Mouse (Mus musculus) Patski (cell line): Measurements from ENCODE around the gene Med29. TPM values are rescaled to one million over a fixed set of nuclear protein-coding genes. Genes with fewer than 3 reads are reported as not detected.

ENCODE experiments used
- ATAC-seq: fragments of 100-300 bp; one replicate; pipeline ENCODE4 v1.8.0; 2021
- CTCF ChIA-PET: fragments of 350-600 bp; sonication (Branson Sonifier 250); formaldehyde crosslinking; loops from one replicate; lab custom pipeline; 2022; ENCODE audit warnings: inconsistent platforms; lab: Charles Lee
- POLR2A ChIA-PET: fragments of 350-600 bp; sonication (Branson Sonifier 250); formaldehyde crosslinking; loops from one replicate; lab custom pipeline; 2022; ENCODE audit warnings: antibody characterized with exemption, inconsistent platforms; lab: Charles Lee
- DNase-seq: peaks from one replicate; pipeline ENCODE4 v3.0.0-alpha.2; 2011; ENCODE audit warnings: low read depth, low spot score
- H3K27me3 ChIP-seq: fragments of 371-371 bp; one replicate; pipeline ENCODE4 v1.5.1; 2021
- CTCF ChIP-seq: fragments of 100-300 bp; IDR thresholded peaks from one replicate; pipeline ENCODE4 v1.5.1; 2021
- in situ Hi-C: fragments of 300-500 bp; cut with MboI; formaldehyde crosslinking; loops from 3 replicates; pipeline ENCODE4 v1.11.1; 2018; ENCODE audit warnings: low pct_unique_long_range_greater_than_20kb, mixed read lengths
- polyA plus RNA-seq: library from polyadenylated mRNA; unstranded; gene quantifications from one replicate; pipeline ENCODE4 v1.2.3, GENCODE M21; 2021

Gene Med29
- polyA plus RNA-seq, 1 experiment from 2014 or later: 32.4 TPM

- H3K27me3 ChIP-seq: no peaks in the 10 kb centered on the region
- no peak for TF ChIP-seq CTCF
- DNase-seq: no peak
- in situ Hi-C loops: no loop called here
- ChIA-PET POLR2A (no interaction called here), CTCF (interaction anchor here (1.3 kb wide), 1 partner anchor 11 kb away, joined by 3 read pairs; no protein-coding TSS in a partner anchor)
- no peak for ATAC-seq
Observed at GRCm38 (mm10) chr7:28360291-28360690, 32.2 kb downstream of the Med29 start.

- POLR2A ChIA-PET: interaction anchor here (0.8 kb wide), 1 partner anchor 16 kb away, joined by 4 read pairs; no protein-coding TSS in a partner anchor
- CTCF ChIA-PET: interaction anchor here (1.2 to 1.3 kb wide), 2 partner anchors 12 to 13 kb away, joined by 3 read pairs; no protein-coding TSS in a partner anchor
- no peaks in the 10 kb centered on the region for H3K27me3 ChIP-seq
- ATAC-seq (no peak), DNase-seq (no peak)
- in situ Hi-C loops: no loop called here
- TF ChIP-seq CTCF: no peak
Observed at GRCm38 (mm10) chr7:28359854-28360253, 32.7 kb downstream of the Med29 start.

DNA sequence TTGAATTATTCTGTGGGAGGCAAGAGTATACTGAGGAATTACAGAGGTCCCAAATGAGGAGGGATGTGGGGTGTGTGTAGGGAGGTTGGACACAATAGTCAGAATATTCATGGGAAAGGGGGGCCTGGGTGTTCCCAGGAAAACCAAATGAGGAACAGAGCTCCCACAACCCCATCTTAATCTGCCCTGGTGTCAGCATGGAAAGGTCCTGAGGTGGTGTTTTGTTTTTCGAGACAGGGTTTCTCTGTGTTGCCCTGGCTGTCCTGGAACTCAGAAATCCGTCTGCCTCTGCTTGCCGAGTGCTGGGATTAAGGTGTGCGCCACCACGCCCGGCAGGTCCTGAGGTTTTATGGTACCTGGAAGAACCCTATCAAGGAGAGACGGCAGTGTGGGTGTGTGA, 34.1 kb downstream of the Med29 start:
- TF ChIP-seq CTCF: no peak
- H3K27me3 ChIP-seq: no peaks in the 10 kb centered on the region
- ATAC-seq (no peak), DNase-seq (no peak)
- in situ Hi-C loops: no loop called here
- CTCF ChIA-PET: interaction anchor here (1.2 to 2.5 kb wide), 4 partner anchors 9 to 29 kb away, joined by 3 to 14 read pairs (median 6); no protein-coding TSS in a partner anchor
- POLR2A ChIA-PET: interaction anchor here (0.5 to 2.8 kb wide), 3 partner anchors 13 to 38 kb away, joined by 3 to 12 read pairs (median 3); partner anchors contain the start of gene Plekhg2

GRCm38 (mm10) chr7:28357984-28358383, 34.5 kb downstream of the Med29 start:
- TF ChIP-seq CTCF: no peak
- ChIA-PET CTCF (interaction anchor here (1.2 to 2.5 kb wide), 4 partner anchors 9 to 30 kb away, joined by 3 to 14 read pairs (median 6); no protein-coding TSS in a partner anchor), POLR2A (interaction anchor here (1.0 to 2.8 kb wide), 4 partner anchors 14 to 28 kb away, joined by 3 to 12 read pairs (median 3); partner anchors contain the start of gene Plekhg2)
- ATAC-seq: peak; percentile 57
- no peaks in the 10 kb centered on the region for H3K27me3 ChIP-seq
- no peak for DNase-seq
- in situ Hi-C loops: no loop called here

- in situ Hi-C loops: no loop called here
- H3K27me3 ChIP-seq: no peaks in the 10 kb centered on the region
- ChIA-PET CTCF (interaction anchor here (1.4 to 2.5 kb wide), 4 partner anchors 8 to 31 kb away, joined by 3 to 14 read pairs (median 6); no protein-coding TSS in a partner anchor), POLR2A (interaction anchor here (1.0 to 2.8 kb wide), 3 partner anchors 15 to 25 kb away, joined by 3 to 12 read pairs (median 3); partner anchors contain the start of gene Plekhg2)
- ATAC-seq (peak; percentile 33), DNase-seq (no peak)
- TF ChIP-seq CTCF: no peak
Observed at GRCm38 (mm10) chr7:28356981-28357380, 35.5 kb downstream of the Med29 start.

DNA sequence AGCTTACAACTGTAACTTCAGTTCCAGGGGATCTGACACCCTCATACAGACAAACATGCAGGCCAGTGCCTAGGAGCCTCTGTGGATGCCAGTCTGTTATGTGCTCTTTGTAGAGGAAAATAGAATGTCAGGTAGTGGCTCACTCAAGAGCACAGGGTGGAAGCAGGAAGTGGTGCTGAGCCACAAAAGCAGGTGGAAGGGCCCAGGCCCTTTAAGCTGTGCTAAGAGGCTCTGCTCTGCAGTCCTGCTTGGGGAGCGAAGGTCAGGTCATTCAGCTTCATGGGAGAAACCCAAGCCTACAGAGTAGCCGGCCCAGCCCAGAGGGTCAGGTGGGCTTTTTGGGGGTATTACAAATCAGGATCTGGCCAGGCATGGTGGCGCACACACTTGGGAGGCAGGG, 37.3 kb downstream of the Med29 start:
- ChIA-PET POLR2A (no interaction called here), CTCF (no interaction called here)
- no peak for TF ChIP-seq CTCF

GRCm38 (mm10) chr7:28354596-28354995, 37.9 kb downstream of the Med29 start:
- POLR2A ChIA-PET: no interaction called here
- in situ Hi-C loops: no loop called here
- DNase-seq (no peak), ATAC-seq (no peak)
- no peaks in the 10 kb centered on the region for H3K27me3 ChIP-seq
- CTCF ChIA-PET: no interaction called here
- TF ChIP-seq CTCF: no peak

More for the DNA sequence above, 37.3 kb downstream of the Med29 start:
- in situ Hi-C loops: no loop called here
- DNase-seq (no peak), ATAC-seq (no peak)
- H3K27me3 ChIP-seq: no peaks in the 10 kb centered on the region

DNA sequence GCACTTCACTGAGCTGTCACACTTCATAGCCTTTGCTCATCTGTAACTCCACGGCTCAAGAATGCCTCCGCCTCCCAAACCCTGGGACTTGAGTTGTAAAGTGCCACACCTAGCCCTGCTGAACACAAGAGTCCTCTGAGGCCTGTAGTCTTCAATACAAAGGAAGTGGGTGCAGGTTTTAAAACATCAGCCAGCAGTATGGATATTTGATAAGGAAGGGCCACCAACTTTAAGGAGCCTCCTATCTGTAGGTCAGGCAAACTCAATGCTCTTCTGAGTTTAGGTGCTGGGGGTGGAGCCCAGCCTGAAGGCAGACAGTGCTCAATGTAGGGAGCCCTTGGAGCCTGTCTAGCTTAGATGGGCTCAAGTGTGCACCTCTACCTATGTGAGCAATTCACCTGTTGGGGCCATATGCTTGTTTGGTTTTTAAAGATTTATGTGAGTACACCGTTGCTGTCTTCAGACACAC, 38.4 kb downstream of the Med29 start:
- no peak for ATAC-seq
- ChIA-PET POLR2A (no interaction called here), CTCF (interaction anchor here (1.3 kb wide), 1 partner anchor 10 kb away, joined by 8 read pairs; no protein-coding TSS in a partner anchor)
- in situ Hi-C loops: no loop called here
- no peaks in the 10 kb centered on the region for H3K27me3 ChIP-seq
- no peak for DNase-seq
- TF ChIP-seq CTCF: no peak

DNA sequence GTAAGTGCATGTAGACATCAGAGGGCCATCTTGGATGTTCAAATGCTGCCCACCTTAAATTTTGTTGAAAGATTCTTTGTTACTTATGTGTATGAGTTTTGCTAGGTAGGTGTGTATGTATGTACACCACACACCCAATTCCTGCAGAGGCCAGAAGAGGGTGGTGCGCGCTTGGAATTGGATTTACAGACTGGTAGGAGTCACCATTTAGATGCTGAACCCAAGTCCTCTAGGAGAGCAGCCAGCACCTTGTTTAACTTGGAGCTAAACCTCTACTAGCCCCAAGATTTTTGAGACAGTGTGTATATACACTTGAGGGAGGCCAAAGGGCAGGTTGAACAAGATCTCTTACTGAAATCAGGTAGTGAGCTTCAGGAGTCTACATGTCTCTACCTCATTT, 39.2 kb downstream of the Med29 start:
- in situ Hi-C loops: no loop called here
- ChIA-PET POLR2A (interaction anchor here (1.7 kb wide), 1 partner anchor 18 kb away, joined by 6 read pairs; no protein-coding TSS in a partner anchor), CTCF (interaction anchor here (0.7 to 1.3 kb wide), 3 partner anchors 9 to 37 kb away, joined by 3 to 8 read pairs (median 3); no protein-coding TSS in a partner anchor)
- no peaks in the 10 kb centered on the region for H3K27me3 ChIP-seq
- no peak for TF ChIP-seq CTCF
- ATAC-seq: no peak
- no peak for DNase-seq

GRCm38 (mm10) chr7:28351676-28352191, 40.8 kb downstream of the Med29 start:
- POLR2A ChIA-PET: interaction anchor here (1.4 to 2.2 kb wide), 2 partner anchors 17 to 30 kb away, joined by 3 to 7 read pairs; no protein-coding TSS in a partner anchor
- CTCF ChIA-PET: interaction anchor here (0.7 to 1.0 kb wide), 2 partner anchors 24 to 28 kb away, joined by 3 read pairs; partner anchors contain the start of gene Zfp36
- no peak for DNase-seq
- H3K27me3 ChIP-seq: no peaks in the 10 kb centered on the region
- ATAC-seq: no peak
- in situ Hi-C loops: no loop called here
- TF ChIP-seq CTCF: no peak
